Mouse (Mus musculus) embryo, embryonic 11 days (tissue): ENCODE results near the gene Slc22a14.

ENCODE experiments used
- DNase-seq: peaks from one replicate; pipeline ENCODE4 v3.0.0-alpha.2; 2015

Gene Slc22a14

DNA sequence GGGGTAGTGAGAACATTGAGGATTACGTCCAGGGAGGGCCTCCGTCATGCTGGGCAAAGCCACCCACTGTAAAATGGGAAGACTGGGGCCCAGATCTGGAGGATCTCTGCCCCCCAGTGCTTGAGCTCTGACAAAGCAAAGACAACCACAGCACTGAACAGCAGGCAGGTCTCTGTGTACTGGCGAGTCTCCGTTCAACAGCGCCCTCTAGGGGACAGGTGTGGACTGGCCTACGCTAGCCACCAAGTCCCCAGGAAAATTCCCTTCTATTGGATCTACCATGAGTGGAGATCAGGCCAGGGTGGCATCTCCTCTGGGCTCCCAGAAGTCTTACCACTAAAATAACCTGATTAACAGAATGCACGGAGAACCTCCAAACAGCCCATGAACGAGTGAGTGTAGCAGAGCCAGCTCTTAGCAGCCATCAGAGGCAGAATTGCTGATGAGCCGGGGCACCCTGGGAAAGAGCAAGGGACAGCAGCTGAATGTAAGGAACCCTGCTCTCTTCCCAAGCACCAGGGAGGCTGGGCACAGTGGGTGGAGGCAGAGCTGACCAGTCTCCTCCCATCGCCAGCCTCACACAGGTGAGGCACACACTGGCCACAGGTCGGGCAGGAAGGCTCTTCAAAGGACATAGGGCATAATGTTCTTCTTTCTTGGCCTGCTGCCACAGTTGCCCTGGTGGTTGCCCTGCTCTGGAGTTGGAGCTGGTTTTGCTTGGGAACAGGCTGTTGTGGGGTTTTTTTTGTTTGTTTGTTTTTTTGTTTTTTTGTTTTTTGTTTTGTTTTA is 173.0 kb downstream of the Slc22a14 start:
- DNase-seq: peak; percentile 37

DNA sequence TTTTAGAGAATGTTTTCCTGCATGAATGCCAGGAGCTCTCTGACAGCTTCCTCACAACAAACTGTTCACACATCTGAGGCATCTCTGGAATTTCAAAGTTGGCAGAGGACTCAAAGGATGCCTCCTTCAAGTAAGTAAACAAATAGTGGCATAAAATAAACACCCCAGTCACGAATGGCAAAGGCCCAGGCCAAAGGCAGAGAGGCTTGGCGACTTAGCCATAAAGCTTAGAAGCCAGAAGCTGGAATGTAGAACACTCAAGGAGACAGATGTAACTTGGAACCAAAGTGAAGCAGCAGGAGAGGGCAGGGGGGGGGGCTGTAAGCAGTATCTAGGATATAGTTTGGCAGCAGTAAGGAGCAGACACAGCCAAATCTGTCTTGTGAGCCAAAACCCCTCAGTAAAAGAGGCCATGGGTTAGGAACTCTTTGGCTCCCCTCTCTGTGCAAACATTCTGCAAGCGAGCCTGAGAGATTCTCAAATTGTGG is 184.1 kb downstream of the Slc22a14 start:
- no peak for DNase-seq

DNA sequence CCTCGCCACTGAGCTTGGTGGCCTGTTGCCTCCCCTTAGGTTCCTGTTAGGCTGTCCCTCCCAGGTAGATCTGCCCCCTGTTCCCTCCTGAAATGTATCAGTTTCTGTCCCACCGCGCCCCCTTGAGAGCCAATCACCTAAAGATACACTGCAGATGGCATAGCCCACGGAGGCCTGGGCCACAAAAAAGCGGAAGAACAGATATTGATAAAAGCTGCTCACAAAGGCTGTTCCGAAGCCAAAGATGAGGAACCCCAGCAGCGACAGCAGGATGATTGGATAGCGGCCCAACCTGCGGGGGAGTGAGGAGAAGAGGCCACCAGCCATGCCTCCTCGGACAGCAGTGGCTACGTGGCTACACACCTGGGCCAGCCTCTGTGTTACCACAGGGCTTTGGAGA is 186.1 kb downstream of the Slc22a14 start:
- no peak for DNase-seq

DNA sequence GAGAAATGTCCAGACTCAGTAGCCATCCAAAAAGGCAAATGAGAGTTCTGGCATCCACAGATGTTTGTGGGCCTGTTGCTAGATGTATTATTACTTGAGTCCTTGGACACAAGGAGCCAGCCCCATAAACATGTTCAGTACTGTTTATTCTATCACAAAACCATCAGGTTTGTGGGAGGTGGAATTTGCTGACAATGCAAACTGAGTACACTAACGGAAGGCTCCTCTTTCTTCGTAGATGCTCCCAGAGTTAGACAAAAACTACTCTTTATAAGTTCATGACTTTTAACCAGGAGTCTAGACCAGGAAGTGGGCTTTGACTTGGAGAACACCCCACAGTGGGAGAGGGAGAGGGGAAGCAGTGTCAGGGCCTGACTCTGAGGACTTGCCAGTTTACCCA is 197.7 kb downstream of the Slc22a14 start:
- no peak for DNase-seq

DNA sequence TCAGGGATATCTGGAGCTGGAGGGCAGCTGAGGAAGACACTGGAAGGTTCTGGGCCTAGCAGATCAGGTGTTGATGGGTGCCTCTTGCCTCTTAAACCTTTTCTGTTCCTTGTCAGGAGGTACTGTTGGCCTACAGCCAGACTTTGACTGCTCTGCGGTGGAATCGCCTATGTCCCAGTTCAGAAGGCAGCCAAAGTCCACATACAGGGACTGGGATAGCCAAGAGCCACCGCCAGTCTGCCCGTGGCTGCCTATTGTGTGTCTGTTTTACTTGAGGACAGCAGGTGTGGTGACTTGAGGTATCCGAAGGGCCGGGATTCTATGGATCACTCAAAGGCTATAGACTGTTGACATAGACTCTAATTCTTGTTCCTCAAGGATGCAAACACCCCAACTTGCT is 199.8 kb downstream of the Slc22a14 start:
- no peak for DNase-seq

DNA sequence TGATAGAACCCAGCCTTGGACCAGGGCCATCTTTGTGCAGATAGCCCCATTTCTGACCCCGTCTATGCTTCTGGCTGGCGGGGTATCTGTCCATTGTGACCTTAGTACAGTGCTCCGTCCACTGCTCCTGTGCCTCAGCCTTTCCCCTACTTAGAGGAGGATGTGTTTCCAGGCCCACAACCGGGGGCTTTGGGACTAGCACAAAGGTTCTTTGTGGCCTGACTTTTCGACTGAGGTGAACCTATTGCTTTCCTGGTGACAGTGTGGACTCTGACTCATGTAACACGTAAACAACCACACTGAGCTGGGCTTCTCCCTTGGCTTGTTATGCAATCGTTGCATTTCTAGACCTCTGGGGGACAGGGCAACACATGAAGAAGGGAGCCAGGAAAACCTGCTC is 200.6 kb downstream of the Slc22a14 start:
- no peak for DNase-seq

DNA sequence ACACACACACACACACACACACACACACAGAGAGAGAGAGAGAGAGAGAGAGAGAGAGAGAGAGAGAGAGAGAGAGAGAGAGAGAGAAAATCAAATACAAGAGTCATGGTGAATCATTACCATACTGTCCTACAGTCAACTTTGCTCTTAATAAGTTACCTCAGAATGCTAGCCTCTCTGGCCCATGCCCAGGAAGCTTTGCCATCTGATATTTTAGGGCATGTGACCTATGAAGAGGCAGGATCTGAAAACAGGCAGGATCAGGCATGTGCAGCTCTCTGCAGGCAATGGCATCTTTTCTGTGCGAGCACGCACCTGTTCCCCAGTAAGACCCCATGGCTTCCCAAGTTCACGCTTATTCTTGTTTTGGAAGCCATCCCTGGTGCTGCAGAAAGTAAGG is 204.7 kb downstream of the Slc22a14 start:
- no peak for DNase-seq

DNA sequence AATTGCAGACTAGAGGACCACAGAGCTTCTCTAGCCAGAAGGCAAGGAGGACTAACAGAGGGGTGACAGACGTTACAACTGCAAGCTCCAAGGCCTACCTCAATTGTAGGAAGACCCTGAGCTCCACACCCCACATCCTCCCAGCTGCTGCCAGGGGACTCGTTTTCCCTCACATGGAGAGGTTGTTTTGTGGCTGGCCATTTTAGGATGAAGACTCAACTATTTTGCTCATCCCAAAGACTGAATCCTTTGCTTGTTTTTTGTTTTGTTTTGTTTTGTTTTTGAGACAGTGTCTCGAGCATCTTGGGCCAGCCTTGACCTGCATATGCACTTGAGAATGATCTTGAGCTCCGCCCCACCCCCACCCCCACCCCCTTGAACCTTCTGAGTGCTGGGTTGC is 206.5 kb downstream of the Slc22a14 start, which contains the start of gene Gm47289:
Gm47289 (plus strand) TSS at position 301 of the 400 bp plus-strand sequence.
- DNase-seq: no peak

DNA sequence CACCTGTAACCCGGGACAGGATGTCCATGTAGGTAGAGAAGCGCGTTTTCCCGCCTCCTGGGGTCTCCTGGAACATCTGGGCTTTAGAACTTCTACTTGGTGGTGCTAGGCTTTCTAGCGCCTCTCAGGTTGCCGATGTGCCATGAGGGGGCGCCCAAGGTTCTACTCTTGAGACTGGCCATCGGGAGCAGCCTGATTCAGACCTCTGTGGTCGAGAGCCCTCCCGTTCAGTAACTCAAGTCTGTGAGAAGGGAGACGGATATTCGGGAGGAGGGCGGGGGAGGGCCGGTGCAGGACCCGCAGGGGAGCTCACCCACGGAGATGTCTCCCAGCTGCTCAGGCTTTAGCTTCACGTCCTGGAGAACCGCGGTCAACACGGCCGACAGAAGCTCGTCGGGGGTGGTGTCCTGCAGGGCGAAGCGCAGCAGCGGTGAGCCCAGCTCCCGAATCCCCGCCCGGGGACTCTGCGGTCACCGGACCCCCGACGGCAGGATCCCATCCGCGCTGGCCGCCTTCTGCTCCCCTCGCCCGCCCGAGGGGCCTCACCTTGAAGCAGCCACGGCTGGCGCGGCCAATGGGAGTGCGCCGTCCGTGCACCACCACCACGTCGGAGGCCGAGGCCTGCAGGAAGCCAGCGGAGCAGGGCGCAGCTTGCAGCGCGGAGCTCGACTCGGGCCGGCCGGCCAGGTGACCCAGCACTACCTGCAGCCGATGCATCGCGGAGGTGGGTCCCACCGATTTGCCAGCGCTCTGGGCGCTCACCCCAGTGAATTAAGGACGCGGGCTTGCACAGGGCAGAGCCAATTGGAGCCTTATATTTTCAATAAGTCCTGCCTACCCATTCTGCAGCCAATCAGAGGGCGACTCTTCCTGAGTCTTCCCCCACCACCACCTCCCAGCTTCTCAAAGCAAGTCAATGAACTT is 208.8 kb downstream of the Slc22a14 start, which contains the start of gene Acaa1b:
Acaa1b (minus strand) TSS at position 816 of the 924 bp plus-strand sequence.
- peak; percentile 92 for DNase-seq

DNA sequence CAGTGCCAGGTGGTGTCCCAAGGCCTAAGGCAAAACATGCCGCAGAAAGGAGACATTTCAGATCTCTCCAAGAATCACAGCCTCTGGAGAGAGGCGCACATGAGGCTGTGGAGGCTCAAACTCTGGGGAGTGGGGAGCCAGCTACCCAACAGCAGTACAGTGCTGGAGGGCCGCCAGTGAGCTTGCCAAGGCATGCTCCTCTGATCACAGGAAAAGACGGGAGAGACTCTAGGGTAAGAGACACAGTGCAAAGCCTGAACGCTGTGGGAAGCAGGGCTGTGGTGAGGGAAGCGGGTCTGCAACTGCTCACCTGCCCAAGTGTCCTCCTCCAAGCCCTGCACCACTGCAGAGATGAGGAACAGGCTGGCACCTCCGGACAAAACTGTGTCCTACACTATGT is 209.5 kb downstream of the Slc22a14 start:
- DNase-seq: no peak

DNA sequence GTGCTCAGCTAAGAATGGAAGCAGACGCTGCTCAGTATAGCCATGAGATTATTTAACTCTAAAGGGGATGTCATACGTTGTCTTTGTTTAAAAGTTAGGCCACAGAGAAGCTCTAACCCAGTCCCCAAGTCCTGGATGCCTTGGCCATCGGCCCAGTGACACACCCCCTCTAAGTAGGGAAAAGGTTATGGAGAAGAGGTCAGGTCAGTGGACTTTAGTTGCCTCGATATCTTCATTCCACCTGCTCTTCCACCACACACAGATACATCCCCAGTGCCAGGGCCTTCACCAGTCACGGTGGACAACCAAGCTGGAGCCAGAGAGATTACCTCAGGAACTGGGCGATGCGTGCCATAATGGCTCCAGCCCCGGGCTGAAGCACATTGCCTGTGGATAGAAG is 209.9 kb downstream of the Slc22a14 start:
- no peak for DNase-seq

DNA sequence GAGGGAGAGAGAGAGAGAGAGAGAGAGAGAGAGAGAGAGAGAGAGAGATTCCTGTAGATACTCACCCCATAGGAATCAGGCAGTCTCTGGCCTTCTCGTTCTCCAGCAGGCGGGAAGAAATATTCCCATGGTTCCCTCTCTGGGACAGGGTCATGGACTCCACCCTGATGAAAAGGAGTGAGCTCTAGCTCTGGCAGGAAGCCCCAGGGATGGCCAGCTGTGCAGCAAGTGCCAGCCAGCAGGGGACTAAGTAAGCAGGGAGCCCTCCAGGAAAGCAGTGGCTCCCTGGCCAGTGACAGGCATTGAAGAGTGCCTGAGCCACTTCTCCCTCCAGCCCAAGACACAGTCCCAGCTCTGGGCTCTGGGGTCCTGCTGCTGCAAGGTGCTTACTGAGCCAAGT is 213.6 kb downstream of the Slc22a14 start:
- no peak for DNase-seq

DNA sequence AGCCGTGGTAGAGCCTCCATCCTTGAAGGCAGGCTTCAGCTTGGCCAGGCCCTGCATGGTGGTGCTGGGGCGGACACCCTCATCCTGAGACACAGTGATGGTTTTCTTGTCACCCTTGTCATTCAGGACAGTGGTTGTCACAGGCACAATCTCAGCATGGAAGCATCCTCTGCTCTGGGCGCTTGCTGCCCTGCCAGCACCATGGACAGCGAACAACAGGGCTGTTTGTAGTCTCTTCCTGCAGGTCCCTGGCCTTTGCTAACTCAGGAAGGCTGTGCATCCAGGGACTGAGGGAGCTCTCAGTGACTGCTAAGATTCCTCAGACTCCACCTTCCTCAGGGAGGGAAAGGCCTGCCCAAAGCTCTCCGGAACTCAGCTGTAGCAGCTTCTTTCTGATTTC is 215.8 kb downstream of the Slc22a14 start:
- peak; percentile 81 for DNase-seq

DNA sequence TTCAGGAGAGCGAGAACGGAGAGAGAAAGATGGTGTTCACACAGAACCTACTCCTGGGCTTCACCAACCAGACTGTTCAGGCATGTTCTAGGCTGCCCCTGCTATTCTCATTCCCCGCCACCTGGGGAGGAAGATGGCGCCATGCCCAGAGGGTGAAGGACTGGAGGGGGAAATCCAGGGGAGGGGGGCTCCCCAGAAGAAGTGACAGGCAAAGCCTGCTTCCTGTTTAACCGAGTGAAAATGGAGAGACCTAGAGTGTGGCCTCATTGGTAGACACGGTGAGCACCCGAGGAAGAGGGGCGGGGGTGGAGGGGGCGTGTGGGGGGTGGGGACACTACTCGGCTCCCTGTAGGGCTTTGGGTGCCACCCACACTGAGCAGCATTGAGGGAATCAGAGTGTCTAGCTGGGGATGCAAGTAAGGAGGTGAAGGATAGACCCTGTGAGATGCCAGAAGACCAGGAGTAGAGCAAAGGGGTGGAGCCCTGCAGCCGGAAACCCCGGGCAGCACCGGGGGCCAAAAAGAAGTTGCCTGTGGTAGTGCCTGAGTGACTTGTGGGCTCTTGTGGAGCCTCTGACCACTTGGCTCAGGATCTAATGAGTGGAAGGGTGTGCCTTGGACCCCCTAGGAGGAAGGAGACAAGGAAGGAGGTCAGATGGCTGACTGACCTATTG is 219.1 kb downstream of the Slc22a14 start:
- no peak for DNase-seq

DNA sequence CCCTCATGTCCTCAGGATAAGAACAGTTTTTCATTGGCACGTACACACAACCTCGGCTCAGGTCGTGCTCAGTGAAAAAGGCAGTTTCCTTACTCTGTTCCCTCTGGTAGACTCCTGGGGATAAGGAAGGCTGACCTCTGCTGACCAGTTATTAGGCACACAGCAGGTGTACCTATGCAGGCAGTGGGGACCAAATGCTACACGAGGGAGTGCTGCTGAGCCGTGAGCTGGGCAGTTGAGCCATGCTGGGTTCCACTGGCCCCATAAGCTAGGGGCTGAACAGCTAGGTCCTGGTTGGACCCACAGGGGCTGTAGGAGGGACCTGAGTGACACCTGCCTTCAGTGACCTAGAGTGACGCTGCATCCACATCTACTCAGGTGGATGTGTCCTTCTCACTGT is 219.7 kb downstream of the Slc22a14 start:
- DNase-seq: no peak

DNA sequence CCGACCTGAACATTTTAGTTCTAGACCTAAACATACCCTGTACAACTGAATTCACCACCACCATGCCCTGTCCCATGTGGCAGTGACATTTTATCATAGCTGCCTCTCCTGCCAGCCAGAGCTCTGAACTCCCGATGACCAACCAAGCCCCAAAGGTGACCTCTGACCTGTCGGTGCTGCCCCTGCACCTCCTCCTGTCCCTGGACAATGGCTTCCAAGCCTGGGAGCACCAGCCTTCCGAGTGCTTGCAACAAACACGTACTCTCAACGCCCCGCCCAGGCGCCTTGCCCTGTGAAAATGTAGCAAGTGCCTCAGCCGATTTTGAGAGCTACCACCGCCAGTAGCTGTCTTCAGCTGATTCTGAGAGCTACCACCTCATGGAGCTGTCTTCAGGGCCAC is 220.2 kb downstream of the Slc22a14 start:
- DNase-seq: no peak

DNA sequence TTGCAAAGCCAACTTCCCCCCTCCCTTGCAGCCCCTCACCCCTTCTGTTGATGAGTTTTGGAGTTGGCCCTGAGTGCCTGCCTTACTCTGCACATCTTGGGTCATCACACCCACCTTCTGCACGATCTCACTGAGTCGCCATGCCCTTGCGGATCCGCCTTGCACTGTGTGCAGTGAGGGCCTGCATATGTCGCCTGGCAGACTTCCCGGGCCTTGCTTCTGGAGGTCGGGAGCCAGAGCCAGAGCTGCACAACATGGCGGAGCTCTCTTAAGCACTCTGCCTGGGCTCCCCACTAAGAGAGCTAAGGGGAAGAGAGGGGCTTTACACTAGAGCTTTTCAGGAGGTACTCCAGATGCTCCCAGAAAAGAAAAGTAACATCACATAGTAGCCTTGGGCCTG is 220.7 kb downstream of the Slc22a14 start:
- no peak for DNase-seq

DNA sequence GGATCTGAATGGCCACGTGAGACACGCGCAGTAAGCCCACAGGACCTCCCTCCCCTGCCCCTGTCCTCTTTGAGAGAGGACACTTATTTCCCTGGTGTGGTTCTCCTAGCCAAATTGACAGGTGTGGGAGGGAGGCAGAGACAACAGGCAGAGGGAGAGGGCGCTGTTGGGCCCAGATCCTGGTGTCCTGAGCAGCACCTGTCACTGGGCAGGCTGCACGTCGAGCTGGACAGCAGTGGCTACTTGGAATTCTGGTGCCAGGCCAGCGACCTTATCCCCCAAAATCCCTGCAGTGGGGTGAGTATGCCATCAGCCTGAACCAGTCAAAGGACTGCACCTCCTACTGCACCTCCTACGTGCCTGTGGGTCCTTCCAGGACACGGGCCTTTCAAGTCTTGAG is 222.0 kb downstream of the Slc22a14 start:
- no peak for DNase-seq

DNA sequence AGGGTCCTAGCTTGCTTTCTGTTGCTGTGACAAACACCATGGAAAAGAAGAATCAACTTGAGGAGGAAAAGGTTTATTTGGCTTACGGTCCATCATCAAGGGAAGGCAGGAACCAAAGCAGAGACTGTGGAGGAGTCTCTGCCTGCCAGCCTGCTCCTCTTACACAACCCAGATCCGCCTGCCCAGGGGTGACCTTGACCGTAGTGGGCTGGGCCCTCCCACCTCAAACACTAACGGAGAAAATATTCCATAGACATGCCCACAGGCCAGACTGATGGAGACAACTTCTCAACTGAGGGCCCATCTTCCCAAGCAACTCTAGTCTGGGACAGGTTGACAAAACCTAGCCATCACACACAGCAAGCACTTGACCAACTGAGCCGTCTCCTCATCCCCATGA is 223.3 kb downstream of the Slc22a14 start:
- no peak for DNase-seq

DNA sequence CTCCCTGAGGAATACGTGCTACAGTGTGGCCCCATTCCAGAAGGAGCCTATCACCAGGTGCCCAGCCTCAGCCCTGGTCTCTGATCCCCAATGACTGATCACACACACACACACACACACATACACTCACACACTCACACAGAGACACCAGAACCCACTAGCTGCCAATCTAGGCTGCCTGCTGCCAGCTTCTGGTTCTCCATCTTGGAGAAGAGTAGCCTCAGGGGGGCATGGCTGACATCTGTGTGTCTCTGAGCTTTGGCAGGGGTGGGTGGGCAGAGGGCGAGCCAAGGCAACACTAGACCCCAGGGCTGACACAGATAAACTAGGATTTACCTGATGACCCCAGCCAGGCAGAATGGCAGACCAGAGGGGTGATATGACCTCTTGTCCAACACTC is 226.5 kb downstream of the Slc22a14 start:
- DNase-seq: no peak

DNA sequence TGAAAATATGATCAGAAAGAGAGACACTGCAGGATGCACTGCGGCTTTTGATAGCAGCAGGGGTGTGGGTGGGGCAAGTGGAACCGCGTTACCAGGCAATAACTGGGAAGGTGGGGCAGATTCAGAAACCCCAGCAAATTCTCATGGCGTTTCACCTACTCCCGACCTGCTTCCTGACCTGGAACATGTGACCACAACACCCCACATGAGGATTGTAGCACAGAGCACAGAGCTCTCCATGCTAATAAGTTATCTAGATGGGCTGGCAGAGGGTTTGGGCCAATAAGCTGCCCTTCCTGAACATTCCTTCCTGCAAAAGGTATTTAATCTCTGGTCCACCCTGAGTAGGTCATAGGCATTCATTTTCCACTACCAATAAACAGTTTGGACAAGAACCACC is 234.7 kb downstream of the Slc22a14 start:
- DNase-seq: no peak

DNA sequence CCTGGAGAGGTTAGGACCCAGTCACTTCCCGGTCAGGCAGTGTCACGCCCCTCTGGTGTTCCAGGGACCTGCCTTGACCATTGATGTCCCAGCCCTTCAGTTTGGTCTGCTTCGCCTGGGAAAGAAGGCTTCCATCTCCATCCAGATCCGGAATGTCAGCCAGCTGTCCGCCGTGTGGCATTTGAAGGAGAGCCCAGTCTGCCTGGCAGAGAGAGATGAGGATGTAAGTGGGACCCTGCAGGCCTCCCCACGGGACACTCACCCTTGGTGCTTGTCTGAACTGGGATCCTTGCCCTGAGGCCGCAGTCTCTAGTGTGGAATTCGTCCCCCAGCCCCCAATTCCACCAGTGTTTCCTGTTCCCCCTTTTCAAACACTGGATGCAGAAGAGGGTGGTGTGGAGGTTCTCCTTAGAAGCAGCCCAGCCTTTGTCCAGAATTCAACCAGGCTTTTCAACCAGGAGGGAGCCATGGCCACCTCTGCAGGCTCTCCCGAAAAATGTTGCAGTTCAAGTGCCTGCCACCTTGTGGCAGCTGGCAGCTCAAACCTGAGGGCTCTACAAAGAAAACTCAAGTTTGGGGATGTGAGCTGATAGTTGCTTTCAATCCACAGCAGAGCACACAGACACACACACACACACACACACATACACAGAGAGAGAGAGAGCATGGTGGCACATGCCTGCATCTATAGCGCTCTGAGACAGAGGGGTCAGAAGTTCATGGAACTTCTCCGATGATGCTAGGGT is 236.7 kb downstream of the Slc22a14 start:
- peak; percentile 18 for DNase-seq
